Mouse (Mus musculus) adrenal gland, adult 10 weeks (tissue): ENCODE measurements around the gene Vmn1r41. TPM values are rescaled to one million over a fixed set of nuclear protein-coding genes. Genes with fewer than 3 reads are reported as not detected.

Experiments used
- polyA plus RNA-seq: library from polyadenylated mRNA; stranded (reverse); fragments of 350-450 nt; fragmentation: Illumina TruSeq; extraction: RNeasy Lipid Tissue Mini Kit (QIAGEN cat#74804); gene quantifications from one replicate; pipeline ENCODE4 v1.2.3, GENCODE M21; 2014; ENCODE audit warnings: low read depth, low replicate concordance

Vmn1r41 gene
- polyA plus RNA-seq = not detected

DNA sequence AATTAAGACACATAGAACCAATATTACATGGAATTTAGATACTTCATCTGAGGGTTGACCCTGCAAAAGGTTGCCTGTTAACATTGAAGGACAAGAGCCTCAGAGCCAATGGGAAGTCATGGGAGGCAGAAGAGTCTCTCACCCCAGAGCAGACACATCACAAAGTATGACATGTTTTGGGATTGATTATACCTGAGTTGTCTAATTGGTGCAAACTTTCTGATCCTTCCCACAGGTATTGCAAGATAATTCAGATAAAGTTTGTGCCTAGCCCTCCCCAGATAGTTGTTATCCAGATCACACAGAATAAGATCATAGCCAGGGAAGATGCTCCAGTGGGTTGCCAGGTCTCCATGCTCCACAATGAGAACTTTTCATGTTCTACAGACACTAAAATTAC is at the start of gene Vmn1r41:
Gene Vmn1r41 (plus strand): TSS at position 301 of the 400 bp plus-strand sequence.

DNA sequence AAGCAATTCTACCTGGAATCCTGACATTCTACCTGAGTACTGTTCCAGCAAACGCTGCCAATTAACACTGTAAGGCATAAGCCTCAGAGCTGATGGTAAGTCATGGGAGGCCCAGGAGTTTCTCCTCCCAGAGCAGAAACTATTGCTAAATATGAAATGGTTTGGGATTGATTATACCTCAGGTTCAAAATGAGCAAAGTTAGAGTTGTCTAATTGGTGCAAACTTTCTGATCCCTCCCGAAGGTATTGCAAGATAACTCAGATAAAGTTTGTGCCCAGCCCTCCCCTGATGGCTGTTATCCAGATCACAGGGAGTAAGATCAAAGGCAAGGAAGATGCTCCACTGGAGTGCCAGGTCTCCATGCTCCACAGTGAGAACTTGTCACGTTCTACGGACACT is 33.3 kb upstream of the Vmn1r41 start, which contains the start of gene Vmn1r40:
Gene Vmn1r40 (plus strand): TSS at position 301 of the 400 bp plus-strand sequence.

Other genes starting within 250 kb of the Vmn1r41 start
- gene Chchd6, start 145.1 kb upstream of the Vmn1r41 start, polyA plus RNA-seq = 1.2 TPM
- gene Txnrd3, start 96.8 kb upstream of the Vmn1r41 start, polyA plus RNA-seq = 10.3 TPM
- not detected for gene Vmn1r40, start 33.2 kb upstream of the Vmn1r41 start, polyA plus RNA-seq
- not detected for gene Vmn1r42, start 135.6 kb downstream of the Vmn1r41 start, polyA plus RNA-seq
- gene Vmn1r43, start 135.6 kb downstream of the Vmn1r41 start, polyA plus RNA-seq = not detected
- not detected for gene Vmn1r44, start 142.9 kb downstream of the Vmn1r41 start, polyA plus RNA-seq
- not detected for gene Vmn1r45, start 199.8 kb downstream of the Vmn1r41 start, polyA plus RNA-seq
- gene Vmn1r46, start 228.5 kb downstream of the Vmn1r41 start, polyA plus RNA-seq = not detected